26 mouse cellular contexts compared by ENCODE assay signal in the genomic region with DNA sequence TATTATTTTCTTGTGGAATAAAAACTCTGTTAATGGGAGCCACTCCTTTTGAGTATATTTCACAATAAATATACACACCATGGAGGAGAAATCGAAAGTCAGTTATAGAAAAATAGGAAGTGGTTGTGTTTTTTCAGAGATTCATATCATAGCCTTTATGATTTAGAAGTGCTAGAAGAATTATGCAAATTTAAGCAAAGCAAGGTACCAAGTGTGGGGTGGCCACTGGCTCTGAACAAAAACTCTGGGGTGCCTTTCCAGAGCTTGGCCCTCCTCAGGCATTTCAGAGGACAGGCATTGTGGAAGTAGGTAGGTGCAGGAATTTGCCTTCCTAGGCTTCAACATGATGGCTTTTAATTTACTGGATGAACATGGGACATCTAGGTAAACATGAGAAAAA. TPM values are rescaled to one million over a fixed set of nuclear protein-coding genes. Genes with fewer than 3 reads are reported as not detected.
DNase-seq lines count a peak whose midpoint lies in the region; ATAC-seq and TF ChIP-seq lines count a peak whose summit lies in the region.
"Not testable (repeated sequence)": the region's sequence is repeated elsewhere in the genome, so short reads cannot be mapped to it uniquely, and the experiment has no call there.
"Had no signal": no experiment of that assay in that cellular context is flagged by ENCODE, and none has a peak within 500 bp of the region (broad histone marks: within the 10 kb centered on the region; RNA-seq: fewer than 3 reads in every experiment).

No protein-coding gene starts in this region.

- peak; percentile 24 for DNase-seq in 416B (ENCODE audit: low read depth)
- peak; percentile 59 for DNase-seq in CD4-positive, CD25-positive, alpha-beta regulatory T cell, adult 2 months (ENCODE audit: low read depth, low spot score)
- peak in 1 of 2 experiments; percentile 57 for DNase-seq in spleen, adult 2 months (ENCODE audit: low read depth in 1 of 2, low spot score in 2 of 2)
- DNase-seq in thymus, adult 2 months = not testable (repeated sequence)

- not testable (repeated sequence) for TF ChIP-seq CTCF in bone marrow, adult 2 months (IDR thresholded peaks at IDR 0.05; ENCODE audit: control insufficient read depth, insufficient read depth, low read length); spleen, adult 2 months (IDR thresholded peaks at IDR 0.05; ENCODE audit: extremely low read depth, insufficient read depth, insufficient read length, insufficient replicate concordance); thymus, adult 2 months (IDR thresholded peaks at IDR 0.05; ENCODE audit: borderline replicate concordance, control insufficient read depth, extremely low read depth, insufficient read depth, low read length, poor library complexity)

- ATAC-seq in granulocyte monocyte progenitor cell, adult 5-6 weeks (replicated peaks; ENCODE audit: poor library complexity, severe bottlenecking) = peak; percentile 82
- peak; percentile 45; the same call in 1 of the 2 replicates for ATAC-seq in monocyte, adult 5-6 weeks (replicated peaks; ENCODE audit: insufficient number of reproducible peaks, low FRiP score, low TSS enrichment, poor library complexity, severe bottlenecking)

- TF ChIP-seq POLR2A in bone marrow, adult 2 months (IDR thresholded peaks at IDR 0.05; ENCODE audit: borderline replicate concordance, control insufficient read depth, low read depth, low read length); spleen, adult 2 months (IDR thresholded peaks at IDR 0.05; ENCODE audit: low read depth, low read length); thymus, adult 2 months (IDR thresholded peaks at IDR 0.05; ENCODE audit: control insufficient read depth, extremely low read depth, insufficient read depth, low read length, poor library complexity): not testable (repeated sequence)

- H3K4me3 ChIP-seq in bone marrow, adult 2 months (replicated peaks; ENCODE audit: control insufficient read depth, low read depth, low read length); macrophage (ENCODE audit: inconsistent target); thymus, adult 2 months (ENCODE audit: control insufficient read depth, insufficient read depth, low read length): not testable (repeated sequence)
- H3K4me3 ChIP-seq in spleen, adult 2 months (ENCODE audit: extremely low read depth, insufficient read depth, insufficient read length) = peak overlapping the region; percentile 52; the same call in 1 of the 2 replicates

- H3K36me3 ChIP-seq in macrophage (ENCODE audit: inconsistent target); spleen, adult 2 months (ENCODE audit: control insufficient read depth, insufficient read depth, low read length); thymus, adult 2 months (ENCODE audit: control insufficient read depth, insufficient read depth, low read length): not testable (repeated sequence)

- H3K4me1 ChIP-seq in bone marrow, adult 2 months (ENCODE audit: control insufficient read depth, insufficient read depth, low read length); thymus, adult 2 months (replicated peaks; ENCODE audit: control insufficient read depth, insufficient read depth, low read length): not testable (repeated sequence)
- H3K4me1 ChIP-seq in spleen, adult 2 months (ENCODE audit: control insufficient read depth, insufficient read depth, insufficient read length) = peaks cover 22% of the 10 kb centered on the region

- peak overlapping the region; percentile 39; the same call in 1 of the 2 replicates for H3K27ac ChIP-seq in bone marrow, adult 2 months (ENCODE audit: control insufficient read depth, insufficient read depth, low read depth, low read length, poor library complexity)
- peak overlapping the region; percentile 39 for H3K27ac ChIP-seq in macrophage
- H3K27ac ChIP-seq in spleen, adult 2 months (ENCODE audit: insufficient read depth, low read length) = peak overlapping the region; percentile 85
- H3K27ac ChIP-seq in thymus, adult 2 months (ENCODE audit: control insufficient read depth, insufficient read depth, low read length) = peak overlapping the region; percentile 34; the same call in 1 of the 2 replicates

- H3K79me2 ChIP-seq in macrophage (ENCODE audit: inconsistent target) = not testable (repeated sequence)

- 2% methylated on average over 1 of the region's 1 CpGs for whole genome bisulfite sequencing in bone marrow, adult 2 months
- 0% methylated on average over 1 of the region's 1 CpGs for WGBS in macrophage (ENCODE audit: missing documents)
- 5% methylated on average over 1 of the region's 1 CpGs for WGBS in spleen, adult 2 months
- 4% methylated on average over 1 of the region's 1 CpGs for WGBS in thymus, adult 2 months

- not testable (repeated sequence) for H3K27me3 ChIP-seq in spleen, adult 2 months (ENCODE audit: control insufficient read depth, insufficient read depth, low read length); thymus, adult 2 months (ENCODE audit: control insufficient read depth, insufficient read depth, low read length)

RNA-seq across cellular contexts. Expression of gene Gm8369, which starts 11.6 kb away (rescaled TPM):
- polyA plus RNA-seq in bone marrow, adult 2 months (2011; ENCODE audit: insufficient read depth, insufficient read length, low replicate concordance, missing spikeins) = 2.4 and 11.9 TPM in 2 replicates
- total RNA-seq in granulocyte monocyte progenitor cell, adult 5-6 weeks (2014; fragmentation: Nextera tagmentation) = 4.9 and 9.0 TPM in 2 replicates
- 1.4 and 2.0 TPM in 2 replicates for total RNA-seq in granulocyte monocyte progenitor cell, adult 5-6 weeks (2017)
- total RNA-seq in macrophage (2018; cell fraction: chromatin; rRNA removed) = 100 to 1,000 TPM in 1 of 26 experiments, 10 to 100 TPM in 21, 1 to 10 TPM in 4; 2.7 to 111 (median 42.1) TPM
- total RNA-seq in macrophage (2018; cell fraction: cytosol; rRNA removed) = 1 to 10 TPM in 22 of 26 experiments, under 1 TPM in 4; 0.85 to 8.7 (median 3.2) TPM
- total RNA-seq in macrophage (2018; cell fraction: nucleus; rRNA removed) = 10 to 100 TPM in 22 of 26 experiments, 1 to 10 TPM in 4; 1.7 to 88.4 (median 28.7) TPM
- polyA plus RNA-seq in macrophage (2018) = 0.80 to 5.0 TPM (median 2.0 TPM) in 3 replicates
- 50.1 to 131 TPM (median 127 TPM) in 3 replicates for total RNA-seq in monocyte, adult 5-6 weeks (2017)
- polyA plus RNA-seq in spleen, adult 2 months (2012; rRNA removed) = 35.9 and 38.1 TPM in 2 replicates
- 5.2 and 6.3 TPM in 2 replicates for polyA plus RNA-seq in thymus, adult 2 months (2012; rRNA removed)
- total RNA-seq: gastrocnemius, adult 8-10 months; gastrocnemius, postnatal 25 days; heart, postnatal 4 days; hindbrain, postnatal 0 days; MEL had no signal
- polyA plus RNA-seq: C2C12; cerebellum, adult 2 months; embryonic facial prominence, embryonic 10.5 days; embryonic facial prominence, embryonic 13.5 days; erythroblast, embryonic 14.5 days; forebrain, embryonic 12.5 days; forebrain, embryonic 15.5 days; heart, embryonic 10.5 days; heart, embryonic 13.5 days; heart, embryonic 16.5 days; hindbrain, embryonic 11.5 days; hindbrain, embryonic 14.5 days; hindbrain, postnatal 0 days had no signal

RNA-seq across cellular contexts. Expression of gene Ms4a6b, which starts 19.0 kb away (rescaled TPM):
- 6.0 and 15.7 TPM in 2 replicates for polyA plus RNA-seq in bone marrow, adult 2 months (2011; ENCODE audit: insufficient read depth, insufficient read length, low replicate concordance, missing spikeins)
- total RNA-seq in granulocyte monocyte progenitor cell, adult 5-6 weeks (2014; fragmentation: Nextera tagmentation) = 39.1 and 44.2 TPM in 2 replicates
- 28.3 and 30.5 TPM in 2 replicates for total RNA-seq in granulocyte monocyte progenitor cell, adult 5-6 weeks (2017)
- 100 to 1,000 TPM in 20 of 26 experiments, 10 to 100 TPM in 6; 18.4 to 667 (median 279) TPM for total RNA-seq in macrophage (2018; cell fraction: chromatin; rRNA removed)
- 100 to 1,000 TPM; 132 to 513 (median 319) TPM for total RNA-seq in macrophage (2018; cell fraction: cytosol; rRNA removed)
- 100 to 1,000 TPM in 23 of 26 experiments, 10 to 100 TPM in 3; 56.3 to 614 (median 322) TPM for total RNA-seq in macrophage (2018; cell fraction: nucleus; rRNA removed)
- polyA plus RNA-seq in macrophage (2018) = 182 to 404 TPM (median 188 TPM) in 3 replicates
- total RNA-seq in monocyte, adult 5-6 weeks (2017) = 127 to 138 TPM (median 132 TPM) in 3 replicates
- 27.9 and 34.8 TPM in 2 replicates for polyA plus RNA-seq in spleen, adult 2 months (2012; rRNA removed)
- polyA plus RNA-seq in thymus, adult 2 months (2012; rRNA removed) = 41.7 and 46.9 TPM in 2 replicates
- total RNA-seq: MEL had no signal
- polyA plus RNA-seq: C2C12; erythroblast, embryonic 14.5 days had no signal

RNA-seq across cellular contexts. Expression of gene Ms4a6c, which starts 28.1 kb away (rescaled TPM):
- 9.2 and 36.3 TPM in 2 replicates for polyA plus RNA-seq in bone marrow, adult 2 months (2011; ENCODE audit: insufficient read depth, insufficient read length, low replicate concordance, missing spikeins)
- 271 and 272 TPM in 2 replicates for total RNA-seq in granulocyte monocyte progenitor cell, adult 5-6 weeks (2014; fragmentation: Nextera tagmentation)
- 201 and 211 TPM in 2 replicates for total RNA-seq in granulocyte monocyte progenitor cell, adult 5-6 weeks (2017)
- total RNA-seq in macrophage (2018; cell fraction: chromatin; rRNA removed) = 100 to 1,000 TPM in 23 of 26 experiments, 10 to 100 TPM in 3; 89.1 to 739 (median 400) TPM
- total RNA-seq in macrophage (2018; cell fraction: cytosol; rRNA removed) = 1,000 to 10,000 TPM in 12 of 26 experiments, 100 to 1,000 TPM in 14; 423 to 1,309 (median 781) TPM
- 100 to 1,000 TPM; 190 to 948 (median 542) TPM for total RNA-seq in macrophage (2018; cell fraction: nucleus; rRNA removed)
- 546 to 786 TPM (median 561 TPM) in 3 replicates for polyA plus RNA-seq in macrophage (2018)
- total RNA-seq in monocyte, adult 5-6 weeks (2017) = 292 to 487 TPM (median 394 TPM) in 3 replicates
- 8.9 and 12.2 TPM in 2 replicates for polyA plus RNA-seq in spleen, adult 2 months (2012; rRNA removed)
- 4.5 and 6.2 TPM in 2 replicates for polyA plus RNA-seq in thymus, adult 2 months (2012; rRNA removed)
- total RNA-seq: MEL had no signal
- polyA plus RNA-seq: C2C12; erythroblast, embryonic 14.5 days had no signal

RNA-seq across cellular contexts. Expression of gene Ms4a4d, which starts 39.3 kb away (rescaled TPM):
- 2.0 and 2.8 TPM in 2 replicates for polyA plus RNA-seq in bone marrow, adult 2 months (2011; ENCODE audit: insufficient read depth, insufficient read length, low replicate concordance, missing spikeins)
- not detected in 2 replicates for total RNA-seq in granulocyte monocyte progenitor cell, adult 5-6 weeks (2014; fragmentation: Nextera tagmentation)
- not detected in 2 replicates for total RNA-seq in granulocyte monocyte progenitor cell, adult 5-6 weeks (2017)
- total RNA-seq in macrophage (2018; cell fraction: chromatin; rRNA removed) = under 1 TPM in 4 of 26 experiments, not detected in 22; 0.38 to 0.81 (median 0.64) TPM
- total RNA-seq in macrophage (2018; cell fraction: cytosol; rRNA removed) = not detected
- total RNA-seq in macrophage (2018; cell fraction: nucleus; rRNA removed) = 1 to 10 TPM in 1 of 26 experiments, under 1 TPM in 4, not detected in 21; 0.46 to 1.3 (median 0.65) TPM
- polyA plus RNA-seq in macrophage (2018) = not detected in 3 replicates
- total RNA-seq in monocyte, adult 5-6 weeks (2017) = not detected in 3 replicates
- 8.6 and 10.2 TPM in 2 replicates for polyA plus RNA-seq in spleen, adult 2 months (2012; rRNA removed)
- polyA plus RNA-seq in thymus, adult 2 months (2012; rRNA removed) = 2.1 and 4.0 TPM in 2 replicates
- total RNA-seq: hindbrain, postnatal 0 days; MEL had no signal
- polyA plus RNA-seq: C2C12; cortical plate, adult 2 months; erythroblast, embryonic 14.5 days; forebrain, embryonic 12.5 days; forebrain, embryonic 15.5 days; hindbrain, embryonic 14.5 days; hindbrain, postnatal 0 days had no signal

RNA-seq across cellular contexts. Expression of gene Ms4a4b, which starts 53.9 kb away (rescaled TPM):
- polyA plus RNA-seq in bone marrow, adult 2 months (2011; ENCODE audit: insufficient read depth, insufficient read length, low replicate concordance, missing spikeins) = 2.3 and 9.6 TPM in 2 replicates
- 2.2 and 2.3 TPM in 2 replicates for total RNA-seq in granulocyte monocyte progenitor cell, adult 5-6 weeks (2014; fragmentation: Nextera tagmentation)
- 0.10 and 2.6 TPM in 2 replicates for total RNA-seq in granulocyte monocyte progenitor cell, adult 5-6 weeks (2017)
- total RNA-seq in macrophage (2018; cell fraction: chromatin; rRNA removed) = 10 to 100 TPM in 13 of 26 experiments, 1 to 10 TPM in 6, under 1 TPM in 2, not detected in 5; 0.33 to 94.2 (median 23.2) TPM
- total RNA-seq in macrophage (2018; cell fraction: cytosol; rRNA removed) = 1 to 10 TPM in 25 of 26 experiments, under 1 TPM in 1; 0.61 to 8.0 (median 2.3) TPM
- total RNA-seq in macrophage (2018; cell fraction: nucleus; rRNA removed) = 10 to 100 TPM in 11 of 26 experiments, 1 to 10 TPM in 14, under 1 TPM in 1; 0.67 to 38.9 (median 8.0) TPM
- 2.1 to 3.8 TPM (median 3.0 TPM) in 3 replicates for polyA plus RNA-seq in macrophage (2018)
- 78.1 to 289 TPM (median 80.3 TPM) in 3 replicates for total RNA-seq in monocyte, adult 5-6 weeks (2017)
- polyA plus RNA-seq in spleen, adult 2 months (2012; rRNA removed) = 44.9 and 62.0 TPM in 2 replicates
- 43.9 and 57.3 TPM in 2 replicates for polyA plus RNA-seq in thymus, adult 2 months (2012; rRNA removed)
- total RNA-seq: gastrocnemius, adult 8-10 months; hindbrain, postnatal 0 days; MEL had no signal
- polyA plus RNA-seq: C2C12; embryonic facial prominence, embryonic 10.5 days; forebrain, embryonic 12.5 days; forebrain, embryonic 15.5 days; heart, embryonic 10.5 days; heart, embryonic 13.5 days; hindbrain, embryonic 11.5 days; hindbrain, embryonic 14.5 days; hindbrain, postnatal 0 days had no signal

Comparison
In these comparisons a context has a peak if more than half of its experiments do, and no peak if none do; other contexts are left out.
1. H3K27ac ChIP-seq: peak in every context shown above with its lines; median percentile 85 in spleen, adult 2 months; 39 in bone marrow, adult 2 months; 39 in macrophage; 34 in thymus, adult 2 months.
2. RNA of gene Ms4a6c, which starts 28.1 kb away (polyA plus RNA-seq): 546 to 786 TPM in macrophage; 9.2 to 36.3 TPM in bone marrow, adult 2 months, 8.9 to 12.2 TPM in spleen, adult 2 months and 4.5 to 6.2 TPM in thymus, adult 2 months; every median in the first group is over 10 times any median in the second.